Mouse (Mus musculus) monocyte, adult 2 months (primary cell): Measurements from ENCODE around the gene Zfp607a.
"Not testable (repeated sequence)": the region's sequence is repeated elsewhere in the genome, so short reads cannot be mapped to it uniquely, and the experiment has no call there.

Source experiments
- DNase-seq, 2 experiments: peaks; one replicate each; pipeline ENCODE4 v3.0.0; 2022; ENCODE audit warnings: low spot score in 2 of 2, low read depth in 1 of 2

Zfp607a gene

DNA sequence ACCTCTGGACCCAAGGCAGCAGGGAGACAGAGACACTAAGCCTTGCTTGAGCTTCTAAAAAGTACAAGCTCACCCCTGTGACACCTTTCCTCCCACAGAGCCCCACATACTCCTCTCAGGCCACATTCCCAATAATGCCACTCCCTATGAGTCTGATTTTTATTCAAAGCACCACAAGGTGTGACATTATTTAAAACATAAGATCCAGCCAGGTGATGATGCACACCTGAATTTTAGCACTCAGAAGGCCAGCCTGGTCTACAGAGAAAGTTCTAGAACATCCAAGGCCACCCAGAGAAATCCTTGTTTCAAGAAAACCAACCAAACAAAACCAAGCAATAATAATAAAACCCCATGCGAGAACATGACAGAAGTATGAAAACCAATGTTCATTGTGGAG is at the start of gene Zfp607a:
Zfp607a (plus strand) TSS at position 301 of the 400 bp plus-strand sequence.
- no peak for DNase-seq

DNA sequence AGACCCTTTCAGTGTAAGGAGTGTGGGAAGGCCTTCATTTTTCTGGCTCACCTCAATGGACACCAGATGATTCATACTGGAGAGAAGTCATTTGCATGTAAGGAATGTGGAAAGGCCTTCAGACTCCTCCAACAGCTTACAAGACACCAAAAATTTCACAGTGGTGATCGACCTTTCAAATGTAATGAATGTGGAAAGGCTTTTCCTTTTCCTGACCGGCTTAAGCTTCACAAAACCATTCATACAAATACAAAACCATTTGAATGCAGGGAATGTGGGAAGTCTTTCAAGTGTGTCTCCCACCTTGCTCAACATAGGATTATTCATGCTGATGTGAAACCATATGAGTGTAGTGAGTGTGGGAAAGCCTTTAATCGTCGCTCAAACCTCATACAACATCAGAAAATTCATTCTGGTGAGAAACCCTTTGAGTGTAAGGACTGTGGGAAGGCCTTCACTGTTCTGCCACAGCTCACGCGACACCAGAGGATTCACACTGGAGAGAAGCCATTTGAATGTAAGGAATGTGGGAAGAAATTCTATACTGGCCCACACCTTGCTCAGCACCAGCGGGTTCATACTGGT is 38.7 kb upstream of the Zfp607a start:
- no peak for DNase-seq

- no peak for DNase-seq
Observed at GRCm38 (mm10) chr7:27822611-27823010, 34.7 kb upstream of the Zfp607a start.

- DNase-seq: no peak
Observed at GRCm38 (mm10) chr7:27834131-27834530, 23.2 kb upstream of the Zfp607a start.

GRCm38 (mm10) chr7:27837896-27838295 is 19.4 kb upstream of the Zfp607a start:
- no peak for DNase-seq

DNA sequence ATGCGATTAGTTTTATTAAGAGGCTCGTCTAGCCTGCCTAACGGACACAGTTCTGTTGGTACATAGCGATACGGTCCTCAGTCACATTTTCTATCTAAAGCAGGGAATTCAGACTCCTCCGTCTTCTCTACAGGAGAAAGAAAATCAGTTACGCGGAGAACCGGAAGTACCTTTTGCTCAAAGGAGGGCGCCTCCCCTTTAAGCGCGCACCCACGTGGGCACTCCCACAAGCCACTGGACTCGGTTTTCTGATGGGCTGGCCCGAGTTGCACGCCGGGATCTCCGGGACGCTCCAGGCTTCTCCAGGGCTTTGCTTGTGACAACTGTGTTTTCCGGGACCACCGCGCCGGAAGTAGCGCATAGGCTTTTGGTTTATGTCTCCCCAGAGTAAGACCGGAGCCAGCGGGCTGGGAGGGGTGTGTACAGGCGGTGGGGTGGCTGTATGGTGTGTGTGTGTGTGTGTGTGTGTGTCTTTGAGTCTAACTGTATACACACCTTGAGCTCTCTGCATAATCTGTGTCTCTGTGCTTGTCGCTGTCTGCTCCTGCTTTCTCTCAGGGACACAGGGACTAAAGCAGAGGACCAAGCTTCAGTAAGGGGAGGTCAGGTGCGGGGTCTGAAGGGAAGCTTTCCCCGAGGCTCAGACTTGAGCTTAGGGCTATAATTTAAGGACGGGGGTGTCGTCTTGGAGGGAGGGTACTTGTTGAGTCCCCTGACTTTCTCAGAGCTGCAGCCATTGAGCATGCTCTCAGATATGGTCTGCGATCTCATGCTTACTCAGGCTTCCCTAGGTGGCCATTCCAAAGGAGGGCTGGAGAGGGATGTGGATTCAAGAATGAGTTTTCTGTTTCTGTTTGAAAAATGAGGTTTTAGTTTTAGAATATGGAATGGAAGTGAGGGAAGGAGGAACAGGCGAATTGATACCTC is 18.7 kb upstream of the Zfp607a start, which contains the start of gene Zfp59:
Zfp59 (plus strand) TSS at position 285 of the 927 bp plus-strand sequence.
- DNase-seq: peak; percentile 20 to 52

DNA sequence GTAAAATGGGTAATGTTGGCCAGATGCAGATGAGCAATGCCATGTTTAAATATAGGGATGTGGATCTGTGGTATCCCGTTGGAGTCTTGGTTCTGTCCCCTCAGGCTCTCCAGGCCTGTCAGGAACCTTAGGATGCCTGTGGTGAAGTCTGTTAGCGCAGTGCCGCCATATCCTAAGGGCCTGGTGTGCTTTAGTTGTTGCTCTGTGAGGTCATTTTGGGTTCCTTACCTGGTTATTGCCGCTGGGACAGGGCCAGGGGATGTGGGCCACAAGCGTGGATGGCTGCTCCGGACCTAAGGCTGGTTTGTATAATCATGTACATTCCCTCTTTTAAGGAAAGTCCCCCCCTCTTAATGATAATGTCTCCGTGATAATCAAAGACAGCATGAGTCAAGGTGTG is 17.7 kb upstream of the Zfp607a start:
- no peak for DNase-seq

- DNase-seq: no peak
Observed at GRCm38 (mm10) chr7:27840104-27840503, 17.2 kb upstream of the Zfp607a start.

DNA sequence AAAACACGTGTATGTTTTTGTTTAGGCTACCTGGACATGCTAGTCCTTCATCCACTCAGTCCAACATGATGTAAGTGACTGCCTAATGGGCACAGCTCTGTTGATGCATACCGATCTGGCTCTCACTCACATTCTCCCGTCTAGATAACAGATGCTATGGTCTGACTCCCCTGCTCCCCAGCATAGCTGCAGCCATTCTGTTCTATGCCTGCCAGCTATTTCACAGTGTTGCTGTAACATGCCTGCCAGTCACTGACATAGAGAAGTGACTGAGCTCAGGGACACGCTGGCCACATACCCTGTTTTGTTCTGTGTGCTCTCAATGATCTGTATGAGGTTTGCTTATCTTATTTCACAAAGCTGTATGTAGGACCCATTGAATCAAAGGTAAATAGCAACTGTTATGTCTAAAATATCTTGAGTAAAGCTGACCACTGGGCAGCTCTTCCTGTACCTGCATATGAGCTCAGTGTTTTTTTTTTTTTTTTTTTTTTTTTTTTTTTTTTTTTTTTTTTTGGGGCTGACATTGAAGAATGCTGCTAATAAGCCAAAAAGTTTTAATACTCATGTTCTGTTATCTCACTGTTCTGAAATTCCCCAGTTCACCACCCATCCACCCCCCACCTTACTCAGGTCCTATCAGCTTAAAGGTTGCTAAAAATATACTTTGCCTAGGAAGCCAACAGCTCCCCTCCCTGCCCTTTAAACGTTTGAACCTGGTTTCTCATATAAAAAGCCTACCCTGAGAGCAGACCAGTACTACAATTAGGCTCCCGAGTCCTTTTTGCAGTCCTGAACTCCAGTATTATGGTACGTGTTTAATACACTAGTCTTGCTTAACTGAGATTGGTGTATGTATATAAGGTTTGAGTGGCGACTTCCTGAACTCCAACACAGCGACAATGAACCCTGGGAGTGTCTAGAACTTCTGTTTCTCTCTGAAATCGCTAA is 2.2 kb downstream of the Zfp607a start:
- DNase-seq: no peak

- peak; percentile 59 to 61 for DNase-seq
Observed at GRCm38 (mm10) chr7:27860396-27861235, 3.3 kb downstream of the Zfp607a start.

GRCm38 (mm10) chr7:27862578-27862977 is 5.3 kb downstream of the Zfp607a start:
- DNase-seq: not testable (repeated sequence)

- DNase-seq: no peak
Observed at GRCm38 (mm10) chr7:27881721-27882120, 24.4 kb downstream of the Zfp607a start.

- DNase-seq: no peak
Observed at GRCm38 (mm10) chr7:27900601-27901000, 43.3 kb downstream of the Zfp607a start.

GRCm38 (mm10) chr7:27905061-27905848 is 47.9 kb downstream of the Zfp607a start:
- no peak for DNase-seq

GRCm38 (mm10) chr7:27910952-27911351 is 53.6 kb downstream of the Zfp607a start:
- not testable (repeated sequence) for DNase-seq

- not testable (repeated sequence) for DNase-seq
Observed at GRCm38 (mm10) chr7:27927041-27927440, 69.7 kb downstream of the Zfp607a start.

GRCm38 (mm10) chr7:27928818-27929695 is 71.7 kb downstream of the Zfp607a start, which contains the start of gene Zfp974:
Gene Zfp974 (minus strand): TSS chr7:27929460.
- peak in 1 of 2 experiments; percentile 18 for DNase-seq
